Mouse (Mus musculus): ENCODE results near the gene Megf9. TPM values are rescaled to one million over a fixed set of nuclear protein-coding genes. Genes with fewer than 3 reads are reported as not detected.

Megf9 gene
- polyA plus RNA-seq, 1 experiment: 8.9 TPM

- no peak overlapping the region for H3K27ac ChIP-seq (ENCODE audit: insufficient read depth, low read depth, low read length)
- TF ChIP-seq CTCF (conservative IDR thresholded peaks at IDR 0.05; ENCODE audit: insufficient read depth, insufficient read length, low read depth, low read length) (no peak), POLR2A (IDR thresholded peaks at IDR 0.05; ENCODE audit: low read depth, low read length) (no peak)
- no peak for DNase-seq
- H3K27me3 ChIP-seq (replicated peaks; ENCODE audit: control insufficient read depth, insufficient read depth, low read length): no peaks in the 10 kb centered on the region
- no peak overlapping the region for H3K4me3 ChIP-seq (ENCODE audit: insufficient read depth, low read depth, low read length)
- H3K4me1 ChIP-seq (ENCODE audit: control insufficient read depth, insufficient read depth, low read length): no peaks in the 10 kb centered on the region
- WGBS: 54% methylated on average over 4 of the region's 4 CpGs
- no peaks in the 10 kb centered on the region for H3K36me3 ChIP-seq (ENCODE audit: control insufficient read depth, insufficient read depth, low read length)
Observed at GRCm38 (mm10) chr4:70552120-70552519, 17.3 kb upstream of the Megf9 start.

GRCm38 (mm10) chr4:70547411-70548148 lies 12.8 kb upstream of the Megf9 start:
- H3K4me1 ChIP-seq (ENCODE audit: control insufficient read depth, insufficient read depth, low read length): no peaks in the 10 kb centered on the region
- no peak overlapping the region for H3K4me3 ChIP-seq (ENCODE audit: insufficient read depth, low read depth, low read length)
- WGBS: 90% methylated on average over 8 of the region's 8 CpGs
- H3K36me3 ChIP-seq (ENCODE audit: control insufficient read depth, insufficient read depth, low read length): no peaks in the 10 kb centered on the region
- TF ChIP-seq POLR2A (IDR thresholded peaks at IDR 0.05; ENCODE audit: low read depth, low read length) (no peak), CTCF (conservative IDR thresholded peaks at IDR 0.05; ENCODE audit: insufficient read depth, insufficient read length, low read depth, low read length) (no peak)
- no peak for DNase-seq
- no peak overlapping the region for H3K27ac ChIP-seq (ENCODE audit: insufficient read depth, low read depth, low read length)
- no peaks in the 10 kb centered on the region for H3K27me3 ChIP-seq (replicated peaks; ENCODE audit: control insufficient read depth, insufficient read depth, low read length)

- WGBS: 79% methylated on average over 2 of the region's 2 CpGs
- H3K27me3 ChIP-seq (replicated peaks; ENCODE audit: control insufficient read depth, insufficient read depth, low read length): no peaks in the 10 kb centered on the region
- no peak for DNase-seq
- no peaks in the 10 kb centered on the region for H3K4me1 ChIP-seq (ENCODE audit: control insufficient read depth, insufficient read depth, low read length)
- TF ChIP-seq POLR2A (IDR thresholded peaks at IDR 0.05; ENCODE audit: low read depth, low read length) (no peak), CTCF (conservative IDR thresholded peaks at IDR 0.05; ENCODE audit: insufficient read depth, insufficient read length, low read depth, low read length) (no peak)
- H3K27ac ChIP-seq (ENCODE audit: insufficient read depth, low read depth, low read length): no peak overlapping the region
- no peak overlapping the region for H3K4me3 ChIP-seq (ENCODE audit: insufficient read depth, low read depth, low read length)
- no peaks in the 10 kb centered on the region for H3K36me3 ChIP-seq (ENCODE audit: control insufficient read depth, insufficient read depth, low read length)
Observed at GRCm38 (mm10) chr4:70545869-70546542, 11.2 kb upstream of the Megf9 start.

- 65% methylated on average over 3 of the region's 3 CpGs for WGBS
- H3K36me3 ChIP-seq (ENCODE audit: control insufficient read depth, insufficient read depth, low read length): no peaks in the 10 kb centered on the region
- no peaks in the 10 kb centered on the region for H3K27me3 ChIP-seq (replicated peaks; ENCODE audit: control insufficient read depth, insufficient read depth, low read length)
- H3K27ac ChIP-seq (ENCODE audit: insufficient read depth, low read depth, low read length): no peak overlapping the region
- TF ChIP-seq CTCF (conservative IDR thresholded peaks at IDR 0.05; ENCODE audit: insufficient read depth, insufficient read length, low read depth, low read length) (no peak), POLR2A (IDR thresholded peaks at IDR 0.05; ENCODE audit: low read depth, low read length) (no peak)
- H3K4me1 ChIP-seq (ENCODE audit: control insufficient read depth, insufficient read depth, low read length): no peaks in the 10 kb centered on the region
- DNase-seq: no peak
- no peak overlapping the region for H3K4me3 ChIP-seq (ENCODE audit: insufficient read depth, low read depth, low read length)
Observed at GRCm38 (mm10) chr4:70544390-70544789, 9.6 kb upstream of the Megf9 start.

- Histone ChIP-seq H3K4me3 (ENCODE audit: insufficient read depth, low read depth, low read length) (no peak overlapping the region), H3K27me3 (replicated peaks; ENCODE audit: control insufficient read depth, insufficient read depth, low read length) (no peaks in the 10 kb centered on the region), H3K4me1 (ENCODE audit: control insufficient read depth, insufficient read depth, low read length) (no peaks in the 10 kb centered on the region), H3K27ac (ENCODE audit: insufficient read depth, low read depth, low read length) (no peak overlapping the region), H3K36me3 (ENCODE audit: control insufficient read depth, insufficient read depth, low read length) (no peaks in the 10 kb centered on the region)
- DNase-seq: no peak
- no peak for TF ChIP-seq CTCF (conservative IDR thresholded peaks at IDR 0.05; ENCODE audit: insufficient read depth, insufficient read length, low read depth, low read length)
- no peak for TF ChIP-seq POLR2A (IDR thresholded peaks at IDR 0.05; ENCODE audit: low read depth, low read length)
- WGBS: 58% methylated on average over 2 of the region's 2 CpGs
Observed at GRCm38 (mm10) chr4:70542387-70542786, 7.6 kb upstream of the Megf9 start.

- Histone ChIP-seq H3K4me3 (ENCODE audit: insufficient read depth, low read depth, low read length) (no peak overlapping the region), H3K36me3 (ENCODE audit: control insufficient read depth, insufficient read depth, low read length) (no peaks in the 10 kb centered on the region), H3K4me1 (ENCODE audit: control insufficient read depth, insufficient read depth, low read length) (no peaks in the 10 kb centered on the region), H3K27ac (ENCODE audit: insufficient read depth, low read depth, low read length) (no peak overlapping the region), H3K27me3 (replicated peaks; ENCODE audit: control insufficient read depth, insufficient read depth, low read length) (no peaks in the 10 kb centered on the region)
- WGBS: 77% methylated on average over 6 of the region's 6 CpGs
- no peak for DNase-seq
- TF ChIP-seq POLR2A (IDR thresholded peaks at IDR 0.05; ENCODE audit: low read depth, low read length) (no peak), CTCF (conservative IDR thresholded peaks at IDR 0.05; ENCODE audit: insufficient read depth, insufficient read length, low read depth, low read length) (no peak)
Observed at GRCm38 (mm10) chr4:70540743-70541142, 5.9 kb upstream of the Megf9 start.

Data from kidney, adult 2 months (tissue).